Mouse (Mus musculus) heart, embryonic 12.5 days (tissue): ENCODE measurements at regions not wholly inside any gene's neighbourhood (a gene's known extent, or its start where the extent isn't known, plus 50 kb on each side); places are given as distances from the start of the nearest gene placed in this dataset.

Source experiments
- ATAC-seq: fragments of 200-750 bp; cut with Nextera tagmentation; 2 replicates; pipeline ENCODE4 v1.8.0; 2017; ENCODE audit warnings: moderate TSS enrichment, moderate library complexity; ENCODE audit not compliant: insufficient number of reproducible peaks, low FRiP score
- H3K27ac ChIP-seq: fragments of 300-500 bp; sonication (generic); 2 replicates; pipeline ENCODE4 v1.5.1; 2016; ENCODE audit warnings: mild to moderate bottlenecking, moderate library complexity; ENCODE audit not compliant: poor library complexity, severe bottlenecking
- H3K27me3 ChIP-seq: fragments of 300-500 bp; sonication (generic); replicated peaks from 2 replicates; pipeline ENCODE4 v1.6.1; 2016; ENCODE audit warnings: mild to moderate bottlenecking, moderate library complexity
- H3K36me3 ChIP-seq: fragments of 300-500 bp; sonication (generic); 2 replicates; pipeline ENCODE4 v1.6.1; 2016; ENCODE audit warnings: mild to moderate bottlenecking, moderate library complexity
- H3K4me1 ChIP-seq: fragments of 300-500 bp; sonication (generic); replicated peaks from 2 replicates; pipeline ENCODE4 v1.6.1; 2016; ENCODE audit warnings: mild to moderate bottlenecking
- H3K4me2 ChIP-seq: fragments of 300-500 bp; sonication (generic); 2 replicates; pipeline ENCODE4 v1.6.1; 2016; ENCODE audit warnings: mild to moderate bottlenecking, moderate library complexity
- H3K4me3 ChIP-seq: fragments of 300-500 bp; sonication (generic); 2 replicates; pipeline ENCODE4 v1.5.1; 2016; ENCODE audit warnings: mild to moderate bottlenecking
- H3K9ac ChIP-seq: fragments of 300-500 bp; sonication (generic); 2 replicates; pipeline ENCODE4 v1.6.1; 2016; ENCODE audit warnings: mild to moderate bottlenecking, moderate library complexity
- H3K9me3 ChIP-seq: fragments of 300-500 bp; sonication (generic); replicated peaks from 2 replicates; pipeline ENCODE4 v1.6.1; 2016; ENCODE audit warnings: mild to moderate bottlenecking, moderate library complexity
- WGBS: fragments of 180-500 bp; shearing (Covaris S2); methylation state at CpG from one replicate; pipeline ENCODE4 v1.1.7; 2016; 5-methylcytosine and 5-hydroxymethylcytosine counted together

DNA sequence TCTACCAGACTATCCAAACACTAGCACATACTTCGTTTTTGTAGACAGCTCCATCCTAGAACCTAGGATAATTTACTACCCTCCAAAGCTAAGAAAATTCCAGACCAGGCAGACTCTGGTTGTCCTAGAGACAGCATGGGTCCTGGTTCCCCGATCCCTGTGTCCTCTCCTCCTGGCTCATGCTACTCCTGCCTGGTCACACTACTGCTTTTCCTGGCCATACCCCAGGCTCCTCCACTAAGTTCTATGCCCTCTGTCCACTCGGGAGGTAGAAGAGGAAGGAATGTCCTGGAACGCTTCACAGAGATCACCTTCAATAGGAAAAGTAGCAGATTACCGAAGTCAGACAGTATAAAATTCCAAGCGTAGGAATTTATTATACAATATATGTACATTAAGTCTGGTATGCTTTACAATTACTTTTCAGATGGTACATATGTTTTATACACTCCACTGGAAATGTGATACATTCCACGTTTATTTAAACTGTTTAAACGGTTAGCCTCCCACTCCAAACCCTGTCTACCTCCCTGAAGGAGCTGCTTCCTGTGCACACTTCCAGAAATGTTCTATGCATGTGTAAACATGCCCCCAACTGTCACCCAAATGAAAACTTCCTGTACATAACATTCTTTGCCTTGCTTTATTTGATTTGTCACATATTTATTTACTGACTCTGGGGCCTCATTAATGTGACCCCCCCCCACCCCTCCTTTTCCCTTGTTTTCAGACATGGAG, 151.6 kb downstream of the Adamts15 start:
- no peak overlapping the region for H3K4me2 ChIP-seq
- peaks cover 47% of the 10 kb centered on the region for H3K4me1 ChIP-seq
- H3K9ac ChIP-seq: no peak overlapping the region
- 67% methylated on average over 8 of the region's 8 CpGs for WGBS
- ATAC-seq: no peak
- no peak overlapping the region for H3K27ac ChIP-seq
- H3K4me3 ChIP-seq: no peak overlapping the region
- 0 out of 2 replicates have a peak, but pooled peaks cover 8% of the 10 kb centered on the region for H3K9me3 ChIP-seq
- no peaks in the 10 kb centered on the region for H3K36me3 ChIP-seq
- no peaks in the 10 kb centered on the region for H3K27me3 ChIP-seq

GRCm38 (mm10) chr9:30769435-30769729, 152.9 kb downstream of the Adamts15 start:
- peaks cover 50% of the 10 kb centered on the region for H3K4me1 ChIP-seq
- 48% methylated on average over 4 of the region's 4 CpGs for WGBS
- H3K27ac ChIP-seq: 0 out of 2 replicates have a peak overlapping the region, but pooled peaks have one; percentile 14
- no peak for ATAC-seq
- H3K9ac ChIP-seq: no peak overlapping the region
- H3K27me3 ChIP-seq: no peaks in the 10 kb centered on the region
- H3K36me3 ChIP-seq: no peaks in the 10 kb centered on the region
- H3K9me3 ChIP-seq: 0 out of 2 replicates have a peak, but pooled peaks cover 8% of the 10 kb centered on the region
- no peak overlapping the region for H3K4me3 ChIP-seq
- no peak overlapping the region for H3K4me2 ChIP-seq

DNA sequence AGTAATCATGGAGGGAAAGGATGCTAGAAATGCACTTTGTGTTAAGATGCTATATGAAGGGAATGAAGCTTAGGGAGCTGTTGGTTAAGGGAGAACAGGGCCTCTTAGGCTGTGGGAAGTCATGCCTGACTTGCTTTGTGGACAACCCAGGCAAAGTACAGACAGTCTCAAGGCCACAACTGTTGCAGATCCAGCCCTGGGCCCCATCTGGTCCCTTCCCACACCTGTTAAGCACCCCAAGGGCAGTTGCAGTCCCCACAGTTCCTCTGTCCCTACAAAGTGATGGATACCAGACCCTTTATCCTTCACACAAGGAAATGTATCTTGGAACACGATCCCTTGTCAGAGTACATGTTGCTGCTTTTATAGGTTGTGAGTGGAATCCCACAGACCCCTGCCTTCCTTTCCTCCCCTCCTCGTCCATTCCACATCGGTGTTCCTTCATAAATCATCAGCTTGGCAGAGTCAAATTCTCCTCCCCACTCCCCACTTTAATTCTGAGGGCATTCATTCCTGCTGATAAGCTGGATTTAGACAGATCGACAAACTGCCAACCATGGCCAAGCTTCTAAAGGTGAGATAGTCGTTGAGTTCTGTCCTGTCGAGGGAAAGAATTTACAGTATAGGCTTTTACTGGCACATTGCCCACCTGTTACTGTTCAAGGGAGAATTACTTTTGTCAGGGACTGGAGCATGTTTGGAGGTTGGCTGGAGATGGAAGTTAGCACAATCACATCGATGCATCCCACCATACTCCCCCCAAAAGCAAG, 153.4 kb downstream of the Adamts15 start:
- no peak for ATAC-seq
- WGBS: 34% methylated on average over 7 of the region's 7 CpGs
- Histone ChIP-seq H3K36me3 (no peaks in the 10 kb centered on the region), H3K9ac (no peak overlapping the region), H3K27ac (0 out of 2 replicates have a peak overlapping the region, but pooled peaks have one; percentile 14), H3K4me1 (peaks cover 45% of the 10 kb centered on the region), H3K27me3 (no peaks in the 10 kb centered on the region), H3K4me3 (no peak overlapping the region), H3K4me2 (no peak overlapping the region), H3K9me3 (0 out of 2 replicates have a peak, but pooled peaks cover 6% of the 10 kb centered on the region)

DNA sequence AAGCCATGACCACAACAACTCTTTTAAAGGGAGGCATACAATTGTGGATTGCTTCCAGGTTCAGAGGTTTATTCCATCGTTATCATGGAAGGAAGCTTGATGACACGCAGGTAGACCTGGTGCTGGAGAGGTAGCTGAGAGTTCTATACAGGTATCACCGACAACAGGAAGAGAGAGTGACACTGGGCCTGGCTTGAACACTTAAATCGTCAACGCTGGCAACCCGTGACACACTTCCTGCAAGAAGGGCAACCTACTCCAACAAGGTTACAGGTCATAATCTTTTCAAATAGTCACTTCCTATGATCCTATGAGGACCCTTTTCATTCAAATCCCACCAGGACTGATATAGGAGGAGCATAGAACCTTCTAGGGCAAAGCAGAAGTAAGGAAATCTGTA, 155.6 kb downstream of the Adamts15 start:
- H3K4me2 ChIP-seq: no peak overlapping the region
- H3K36me3 ChIP-seq: no peaks in the 10 kb centered on the region
- WGBS: 91% methylated on average over 6 of the region's 6 CpGs
- H3K4me1 ChIP-seq: peaks cover 40% of the 10 kb centered on the region
- no peaks in the 10 kb centered on the region for H3K27me3 ChIP-seq
- no peak for ATAC-seq
- no peak overlapping the region for H3K9ac ChIP-seq
- 0 out of 2 replicates have a peak, but pooled peaks cover 3% of the 10 kb centered on the region for H3K9me3 ChIP-seq
- H3K27ac ChIP-seq: no peak overlapping the region
- H3K4me3 ChIP-seq: no peak overlapping the region

DNA sequence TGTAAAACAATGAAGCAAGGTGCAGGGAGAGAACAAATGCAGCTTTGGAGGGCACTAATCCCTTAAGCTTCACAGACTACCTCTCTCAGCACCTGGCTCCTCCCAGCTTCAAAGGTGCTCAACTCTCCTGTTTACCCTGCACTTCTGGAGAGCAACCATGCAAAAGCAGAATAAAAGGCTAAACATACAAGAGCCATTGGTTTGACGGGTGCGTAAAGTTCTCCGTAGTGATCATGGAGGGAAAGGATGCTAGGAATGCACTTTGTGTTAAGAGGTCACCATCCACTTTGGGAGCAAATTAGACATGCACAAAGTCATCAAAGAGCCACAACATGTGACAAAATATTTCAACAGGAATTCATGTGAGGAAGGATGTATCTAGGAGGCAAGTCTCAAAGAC, 156.1 kb downstream of the Adamts15 start:
- Histone ChIP-seq H3K4me1 (peaks cover 35% of the 10 kb centered on the region), H3K9ac (no peak overlapping the region), H3K36me3 (no peaks in the 10 kb centered on the region), H3K27me3 (no peaks in the 10 kb centered on the region), H3K4me2 (no peak overlapping the region), H3K9me3 (0 out of 2 replicates have a peak, but pooled peaks cover 3% of the 10 kb centered on the region), H3K4me3 (no peak overlapping the region), H3K27ac (no peak overlapping the region)
- no peak for ATAC-seq
- 75% methylated on average over 3 of the region's 3 CpGs for WGBS

DNA sequence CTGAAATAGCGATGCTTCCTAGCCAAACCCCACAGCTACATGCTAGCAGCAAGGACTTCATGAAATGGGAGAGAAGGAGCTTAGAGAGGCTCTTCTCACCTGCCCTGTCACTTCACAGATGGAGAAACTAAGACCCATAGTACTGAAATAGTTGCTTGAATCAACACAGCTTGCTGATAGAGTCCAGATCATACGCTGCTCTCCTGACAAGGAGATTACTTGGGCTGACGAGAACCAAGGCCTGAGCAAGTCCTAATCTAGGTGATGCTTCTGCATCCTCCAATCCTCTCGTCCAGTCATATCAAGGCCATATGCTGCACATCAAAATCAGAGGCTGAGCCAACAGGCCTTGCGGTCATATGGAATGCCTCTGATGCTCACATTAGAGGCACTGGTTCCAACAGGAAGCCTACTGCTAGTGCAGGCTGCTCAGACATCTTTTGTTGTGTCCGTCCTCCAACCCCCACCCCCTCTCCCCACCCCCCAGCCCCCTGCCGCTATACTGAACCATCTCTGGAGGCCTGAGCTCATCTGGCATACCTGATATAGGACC, 157.2 kb downstream of the Adamts15 start:
- no peak overlapping the region for H3K9ac ChIP-seq
- no peak overlapping the region for H3K27ac ChIP-seq
- 38% methylated on average over 7 of the region's 7 CpGs for WGBS
- H3K4me3 ChIP-seq: no peak overlapping the region
- ATAC-seq: peak; percentile 26; the same call in 1 of the 2 replicates
- no peak overlapping the region for H3K4me2 ChIP-seq
- H3K27me3 ChIP-seq: no peaks in the 10 kb centered on the region
- 0 out of 2 replicates have a peak, but pooled peaks cover 3% of the 10 kb centered on the region for H3K9me3 ChIP-seq
- no peaks in the 10 kb centered on the region for H3K36me3 ChIP-seq
- H3K4me1 ChIP-seq: peaks cover 31% of the 10 kb centered on the region

- H3K36me3 ChIP-seq: no peaks in the 10 kb centered on the region
- H3K27ac ChIP-seq: no peak overlapping the region; the same call in 1 of the 2 replicates
- no peak overlapping the region for H3K4me2 ChIP-seq
- ATAC-seq: peak; percentile 53; the same call in 1 of the 2 replicates
- no peaks in the 10 kb centered on the region for H3K27me3 ChIP-seq
- H3K4me1 ChIP-seq: peaks cover 16% of the 10 kb centered on the region
- no peak overlapping the region for H3K4me3 ChIP-seq
- WGBS: 44% methylated on average over 1 of the region's 1 CpGs
- H3K9ac ChIP-seq: no peak overlapping the region
- 0 out of 2 replicates have a peak, but pooled peaks cover 3% of the 10 kb centered on the region for H3K9me3 ChIP-seq
Observed at GRCm38 (mm10) chr9:30762913-30763312, 159.3 kb downstream of the Adamts15 start.

DNA sequence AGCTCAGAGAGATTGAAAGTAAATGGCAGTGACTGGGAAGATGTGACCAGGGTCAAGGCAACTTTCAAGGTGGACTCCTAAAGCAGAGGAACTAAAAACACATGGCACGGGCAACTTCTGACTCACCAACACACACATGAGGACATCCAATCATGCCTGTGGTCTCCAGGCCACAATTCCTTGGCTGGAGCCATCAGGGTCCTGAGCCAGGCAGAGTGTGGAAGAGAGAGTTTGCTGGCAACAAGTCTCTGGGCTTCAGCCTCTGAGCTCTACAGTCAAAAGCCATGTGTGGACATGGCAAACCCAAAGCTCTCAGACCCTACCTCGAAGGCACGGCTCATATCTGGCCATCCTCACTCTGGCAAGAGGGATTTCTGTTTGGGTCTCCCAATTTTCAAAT, 164.1 kb downstream of the Adamts15 start:
- 87% methylated on average over 3 of the region's 3 CpGs for WGBS
- H3K4me2 ChIP-seq: no peak overlapping the region
- ATAC-seq: no peak
- H3K4me1 ChIP-seq: peaks cover 4% of the 10 kb centered on the region; the same call in 1 of the 2 replicates
- no peaks in the 10 kb centered on the region for H3K9me3 ChIP-seq
- no peak overlapping the region for H3K27ac ChIP-seq
- H3K9ac ChIP-seq: no peak overlapping the region
- no peaks in the 10 kb centered on the region for H3K36me3 ChIP-seq
- H3K27me3 ChIP-seq: no peaks in the 10 kb centered on the region
- no peak overlapping the region for H3K4me3 ChIP-seq

GRCm38 (mm10) chr9:30757406-30757805, 164.8 kb downstream of the Adamts15 start:
- Histone ChIP-seq H3K4me2 (no peak overlapping the region), H3K9me3 (no peaks in the 10 kb centered on the region), H3K4me3 (no peak overlapping the region), H3K27ac (no peak overlapping the region), H3K4me1 (no peaks in the 10 kb centered on the region), H3K27me3 (no peaks in the 10 kb centered on the region), H3K36me3 (no peaks in the 10 kb centered on the region), H3K9ac (no peak overlapping the region)
- WGBS: 72% methylated on average over 8 of the region's 8 CpGs
- no peak for ATAC-seq

GRCm38 (mm10) chr9:30756796-30757195, 165.5 kb downstream of the Adamts15 start:
- no peaks in the 10 kb centered on the region for H3K27me3 ChIP-seq
- H3K4me2 ChIP-seq: no peak overlapping the region
- no peaks in the 10 kb centered on the region for H3K4me1 ChIP-seq
- H3K27ac ChIP-seq: no peak overlapping the region
- WGBS: 87% methylated on average over 4 of the region's 4 CpGs
- no peak overlapping the region for H3K4me3 ChIP-seq
- no peaks in the 10 kb centered on the region for H3K9me3 ChIP-seq
- no peaks in the 10 kb centered on the region for H3K36me3 ChIP-seq
- no peak for ATAC-seq
- H3K9ac ChIP-seq: no peak overlapping the region

GRCm38 (mm10) chr9:30755586-30755985, 166.7 kb downstream of the Adamts15 start:
- H3K27ac ChIP-seq: no peak overlapping the region
- WGBS: 78% methylated on average over 1 of the region's 1 CpGs

More at GRCm38 (mm10) chr9:30755586-30755985, 166.7 kb downstream of the Adamts15 start:
- H3K27me3 ChIP-seq: no peaks in the 10 kb centered on the region
- H3K9ac ChIP-seq: no peak overlapping the region
- no peak overlapping the region for H3K4me2 ChIP-seq
- H3K4me3 ChIP-seq: no peak overlapping the region
- ATAC-seq: no peak
- no peaks in the 10 kb centered on the region for H3K4me1 ChIP-seq
- no peaks in the 10 kb centered on the region for H3K36me3 ChIP-seq
- no peaks in the 10 kb centered on the region for H3K9me3 ChIP-seq
